Mouse (Mus musculus): ENCODE data around the gene Slc29a3. TPM values are rescaled to one million over a fixed set of nuclear protein-coding genes. Genes with fewer than 3 reads are reported as not detected.

The Slc29a3 gene
- 6.6 and 8.0 TPM in 2 replicates for polyA plus RNA-seq (2015; fragmentation: Nextera tagmentation; extraction: Ambion mirVana)

DNA sequence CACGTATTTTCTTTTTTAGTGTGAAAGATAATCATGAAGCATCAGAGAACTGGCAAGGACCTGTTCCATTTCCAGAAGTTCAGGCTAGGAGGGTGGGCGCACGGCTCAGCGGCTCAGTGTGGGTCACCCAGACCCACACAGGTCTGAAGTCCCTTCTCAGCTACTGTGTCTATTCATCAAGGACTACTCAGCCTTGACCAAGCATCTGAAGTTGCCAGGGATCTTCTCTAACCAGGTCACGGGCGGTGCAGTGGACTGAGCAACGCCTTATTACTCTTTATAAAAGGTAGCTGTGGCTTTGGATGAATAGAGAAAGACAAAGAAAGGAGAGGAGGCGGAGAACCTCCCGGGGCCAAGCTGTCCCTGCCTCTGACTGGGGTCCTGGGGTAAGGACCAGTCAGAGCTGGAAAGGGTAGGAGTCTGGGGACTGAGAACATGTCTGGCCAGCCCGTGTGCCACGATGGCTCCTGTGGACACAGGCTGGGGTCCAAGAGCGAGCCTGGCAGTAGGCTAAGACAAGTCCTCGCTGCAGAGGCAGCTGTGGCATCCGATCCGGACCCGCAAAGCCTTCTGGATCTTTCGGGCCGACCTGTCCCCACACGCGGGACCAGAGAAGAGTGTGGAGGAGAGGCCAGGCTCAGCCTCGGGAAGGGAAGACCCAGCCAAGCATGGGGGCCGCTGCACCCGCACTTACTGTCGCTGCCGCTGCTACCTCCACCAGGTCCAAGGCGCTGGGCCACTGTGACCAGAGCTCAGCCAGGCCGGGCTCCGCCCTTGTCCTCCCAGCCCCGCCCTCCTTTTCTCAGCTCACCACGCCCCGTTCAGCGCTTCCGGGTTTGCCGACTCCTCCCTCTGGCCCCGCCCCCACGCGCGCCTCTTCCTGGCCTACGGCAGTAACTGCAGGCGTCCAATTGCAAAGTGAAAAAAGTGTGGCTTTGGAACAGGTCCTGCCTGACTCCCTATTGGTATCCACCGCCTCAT, at the start of gene Slc29a3:
Gene Slc29a3 (minus strand): TSS at position 755 of the 981 bp plus-strand sequence.
- Histone ChIP-seq H3K9ac (ENCODE audit: low read length) (peak within 1 kb of the TSS; percentile 86), H3K4me3 (ENCODE audit: low read length) (peak within 1 kb of the TSS; percentile 61), H3K27ac (ENCODE audit: low read length) (peak within 1 kb of the TSS; percentile 62), H3K4me2 (ENCODE audit: low read depth, low read length) (peak within 1 kb of the TSS; percentile 87), H3K9me3 (replicated peaks; ENCODE audit: control insufficient read depth, low read length) (no peaks in the 10 kb centered on the region), H3K36me3 (ENCODE audit: control insufficient read depth, insufficient read depth) (no peaks in the 10 kb centered on the region), H3K4me1 (ENCODE audit: control insufficient read depth, insufficient read depth, low read length) (peaks cover 11% of the 10 kb centered on the region), H3K27me3 (ENCODE audit: control insufficient read depth, insufficient read depth, low read length) (no peaks in the 10 kb centered on the region)
- 11% methylated on average over 41 of the region's 41 CpGs for WGBS
- ATAC-seq (replicated peaks; ENCODE audit: extremely low read depth, insufficient read depth, low FRiP score), result peak; percentile 97

DNA sequence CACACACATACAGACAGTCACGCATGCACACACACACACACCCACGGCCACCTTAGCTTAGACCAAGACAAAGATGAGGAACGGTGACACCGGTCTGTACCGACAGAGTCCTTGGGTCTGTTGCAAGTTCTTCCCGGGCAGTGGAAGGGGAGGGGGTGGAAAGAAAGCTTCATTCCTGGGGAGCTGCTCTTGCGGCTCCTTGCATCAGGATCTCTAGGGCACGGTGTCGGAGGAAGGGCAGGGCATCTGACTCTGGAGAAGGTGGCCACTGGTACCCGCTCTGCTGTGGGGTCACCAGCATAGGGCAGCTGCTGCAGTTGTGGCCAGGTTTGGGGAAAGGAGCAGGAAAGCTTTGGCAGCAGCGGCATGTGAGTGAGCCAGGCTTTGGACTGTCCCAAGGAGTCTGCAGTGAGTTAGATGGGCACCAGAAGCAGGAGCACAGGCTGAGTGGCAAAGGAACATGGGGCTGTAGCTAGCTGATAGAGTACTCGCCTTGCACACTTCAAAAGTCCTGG, 49.4 kb upstream of the Slc29a3 start:
- H3K4me1 ChIP-seq (ENCODE audit: control insufficient read depth, insufficient read depth, low read length), result peaks cover 79% of the 10 kb centered on the region
- no peak for ATAC-seq (replicated peaks; ENCODE audit: extremely low read depth, insufficient read depth, low FRiP score)
- H3K36me3 ChIP-seq (ENCODE audit: control insufficient read depth, insufficient read depth), result no peaks in the 10 kb centered on the region
- H3K9ac ChIP-seq (ENCODE audit: low read length), result peak overlapping the region; percentile 55; the same call in 1 of the 2 replicates
- no peaks in the 10 kb centered on the region for H3K9me3 ChIP-seq (replicated peaks; ENCODE audit: control insufficient read depth, low read length)
- H3K4me2 ChIP-seq (ENCODE audit: low read depth, low read length), result no peak overlapping the region
- no peaks in the 10 kb centered on the region for H3K27me3 ChIP-seq (ENCODE audit: control insufficient read depth, insufficient read depth, low read length)
- 52% methylated on average over 12 of the region's 12 CpGs for WGBS
- H3K4me3 ChIP-seq (ENCODE audit: low read length), result no peak overlapping the region
- H3K27ac ChIP-seq (ENCODE audit: low read length), result peak overlapping the region; percentile 64

DNA sequence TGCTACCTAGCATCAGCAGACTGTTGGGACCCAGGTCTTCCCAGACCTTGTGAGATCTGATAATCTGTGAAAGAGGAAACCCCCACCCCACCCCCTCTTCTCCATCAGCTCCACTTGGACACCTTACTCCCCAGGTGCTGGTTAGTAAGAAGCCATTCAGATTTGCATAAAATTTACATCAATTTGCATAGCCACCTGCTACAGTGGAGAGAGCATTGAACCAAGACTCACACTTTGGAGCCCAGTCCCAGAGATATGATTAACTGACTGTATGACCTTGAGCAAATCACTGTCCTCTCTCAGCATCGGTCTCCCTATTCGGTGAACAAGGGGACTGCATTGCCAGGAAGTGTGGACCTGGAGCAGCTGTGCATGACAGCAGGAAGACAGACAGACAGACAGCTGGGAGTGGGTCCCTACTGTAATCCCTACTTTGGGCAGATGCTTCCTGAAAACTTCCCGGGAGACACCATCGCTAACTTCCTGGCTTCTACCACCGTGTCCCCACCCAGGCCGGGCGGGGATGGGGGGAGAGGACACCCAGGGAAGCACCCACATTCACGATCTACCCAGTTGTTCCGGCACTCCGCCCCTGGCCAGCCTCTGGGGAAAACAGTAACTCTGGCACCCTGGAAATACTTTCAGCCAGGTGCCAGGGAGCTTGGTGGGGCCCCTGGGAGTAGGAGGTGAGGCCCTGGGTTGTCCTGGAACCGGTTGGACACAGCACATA, 48.7 kb upstream of the Slc29a3 start:
- no peaks in the 10 kb centered on the region for H3K27me3 ChIP-seq (ENCODE audit: control insufficient read depth, insufficient read depth, low read length)
- H3K4me3 ChIP-seq (ENCODE audit: low read length), result no peak overlapping the region
- no peak for ATAC-seq (replicated peaks; ENCODE audit: extremely low read depth, insufficient read depth, low FRiP score)
- H3K27ac ChIP-seq (ENCODE audit: low read length), result peak overlapping the region; percentile 64
- no peaks in the 10 kb centered on the region for H3K9me3 ChIP-seq (replicated peaks; ENCODE audit: control insufficient read depth, low read length)
- peak overlapping the region; percentile 55 for H3K9ac ChIP-seq (ENCODE audit: low read length)
- H3K36me3 ChIP-seq (ENCODE audit: control insufficient read depth, insufficient read depth), result no peaks in the 10 kb centered on the region
- H3K4me1 ChIP-seq (ENCODE audit: control insufficient read depth, insufficient read depth, low read length), result peaks cover 75% of the 10 kb centered on the region
- H3K4me2 ChIP-seq (ENCODE audit: low read depth, low read length), result no peak overlapping the region
- 26% methylated on average over 11 of the region's 11 CpGs for WGBS

DNA sequence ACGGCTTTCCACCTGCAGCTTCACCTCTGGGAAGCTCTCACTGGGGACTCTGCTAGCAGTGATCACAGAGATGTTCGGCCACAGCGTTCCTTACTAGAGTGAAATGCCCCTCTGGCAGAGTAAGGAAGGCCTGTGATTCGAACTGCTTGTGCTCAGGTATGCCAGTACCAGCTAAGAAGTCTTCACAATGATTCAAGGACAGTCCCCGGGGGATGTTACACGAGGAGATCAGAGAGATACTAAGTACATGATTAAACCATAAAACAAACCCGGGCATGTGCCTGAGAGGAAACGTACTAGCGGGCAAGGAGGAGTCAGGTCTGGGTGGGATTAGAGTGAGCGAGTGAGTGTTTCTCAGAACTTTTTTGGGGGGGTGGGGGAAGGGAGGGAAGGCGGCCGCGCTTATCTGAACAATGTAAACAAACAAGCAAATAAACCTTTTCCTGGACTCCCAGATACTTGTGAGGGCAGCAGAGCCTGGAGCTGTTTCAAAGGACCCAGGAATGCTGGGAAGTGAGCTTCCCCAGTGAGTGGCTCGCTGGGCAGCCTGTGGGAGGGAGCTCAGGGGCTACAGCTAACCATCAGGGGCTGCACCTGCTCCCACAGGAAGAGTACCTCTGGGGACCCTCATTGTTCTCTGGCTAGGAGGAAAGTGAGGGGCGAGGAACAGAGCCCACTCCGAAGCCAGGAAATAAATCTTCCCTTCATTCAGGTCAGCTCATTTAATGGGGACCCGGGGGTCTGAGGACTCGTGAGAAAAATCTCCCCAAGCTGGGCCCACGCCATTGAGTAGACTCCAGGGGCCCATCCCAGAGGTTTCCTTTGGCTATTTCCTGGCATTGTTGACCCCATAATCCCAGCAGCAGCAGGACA, 47.9 kb upstream of the Slc29a3 start:
- Histone ChIP-seq H3K27ac (ENCODE audit: low read length) (peak overlapping the region; percentile 48), H3K36me3 (ENCODE audit: control insufficient read depth, insufficient read depth) (no peaks in the 10 kb centered on the region), H3K4me1 (ENCODE audit: control insufficient read depth, insufficient read depth, low read length) (peaks cover 67% of the 10 kb centered on the region), H3K27me3 (ENCODE audit: control insufficient read depth, insufficient read depth, low read length) (no peaks in the 10 kb centered on the region), H3K4me3 (ENCODE audit: low read length) (no peak overlapping the region), H3K9me3 (replicated peaks; ENCODE audit: control insufficient read depth, low read length) (no peaks in the 10 kb centered on the region), H3K4me2 (ENCODE audit: low read depth, low read length) (no peak overlapping the region), H3K9ac (ENCODE audit: low read length) (peak overlapping the region; percentile 26; the same call in 1 of the 2 replicates)
- no peak for ATAC-seq (replicated peaks; ENCODE audit: extremely low read depth, insufficient read depth, low FRiP score)
- WGBS, result 34% methylated on average over 19 of the region's 19 CpGs

DNA sequence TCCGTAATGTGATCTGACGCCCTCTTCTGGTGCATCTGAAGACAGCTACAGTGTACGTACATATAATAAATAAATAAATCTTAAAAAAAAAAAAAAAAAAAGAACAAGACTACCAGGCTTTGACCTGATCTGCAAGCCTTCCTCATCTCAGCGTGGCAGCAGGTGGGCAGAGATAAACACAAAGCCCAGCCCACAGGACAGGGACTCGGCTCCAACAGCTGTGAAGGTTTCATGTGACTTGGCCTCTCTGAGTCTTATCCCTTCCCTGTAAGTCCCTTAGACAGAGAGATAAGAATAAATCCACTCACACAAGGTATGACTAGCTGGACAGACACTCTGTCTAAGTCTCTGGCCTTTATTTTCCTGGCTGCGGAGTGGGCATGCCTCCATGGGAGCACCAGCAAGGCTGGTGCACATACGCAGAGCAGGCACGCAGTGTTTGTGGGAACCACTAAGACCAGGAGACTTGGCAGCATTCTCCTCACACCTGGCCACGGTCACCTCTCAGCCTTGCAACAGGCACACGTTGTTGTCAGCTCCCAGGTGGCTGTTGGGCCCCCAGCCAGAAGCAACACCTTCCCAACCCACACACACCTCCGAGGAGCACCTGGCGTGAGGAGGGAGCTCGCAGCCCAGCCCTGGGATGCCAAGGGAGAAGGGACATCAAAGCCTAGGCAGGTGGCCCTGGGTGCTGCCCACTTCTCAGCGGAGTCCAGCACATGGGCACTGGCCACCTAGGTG, 45.3 kb upstream of the Slc29a3 start:
- WGBS, result 72% methylated on average over 14 of the region's 14 CpGs

DNA sequence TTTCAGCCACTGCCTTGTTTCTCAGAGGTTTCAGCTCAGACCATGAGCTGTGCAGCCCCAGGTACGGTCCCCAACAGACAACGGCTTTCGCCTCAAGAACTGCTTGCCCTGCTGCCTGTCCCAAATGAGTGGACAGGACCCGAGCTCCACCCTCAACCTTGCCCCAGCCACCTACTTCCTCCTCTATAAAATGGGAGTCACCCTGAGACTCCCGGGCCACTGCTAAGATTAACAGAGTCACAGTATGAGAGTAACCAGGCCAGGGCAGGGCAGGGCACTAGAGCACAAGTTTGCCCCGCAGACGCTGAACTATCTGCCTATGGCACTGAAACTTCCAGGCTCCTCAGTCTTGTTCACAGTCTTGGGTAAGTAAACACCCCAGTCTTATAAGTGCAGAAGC, 43.9 kb upstream of the Slc29a3 start:
- no peak overlapping the region for H3K4me3 ChIP-seq (ENCODE audit: low read length)
- no peaks in the 10 kb centered on the region for H3K36me3 ChIP-seq (ENCODE audit: control insufficient read depth, insufficient read depth)
- no peak overlapping the region for H3K27ac ChIP-seq (ENCODE audit: low read length)
- peaks cover 61% of the 10 kb centered on the region for H3K4me1 ChIP-seq (ENCODE audit: control insufficient read depth, insufficient read depth, low read length)
- 70% methylated on average over 7 of the region's 7 CpGs for WGBS
- no peaks in the 10 kb centered on the region for H3K27me3 ChIP-seq (ENCODE audit: control insufficient read depth, insufficient read depth, low read length)
- no peak overlapping the region for H3K9ac ChIP-seq (ENCODE audit: low read length)
- no peak for ATAC-seq (replicated peaks; ENCODE audit: extremely low read depth, insufficient read depth, low FRiP score)
- H3K9me3 ChIP-seq (replicated peaks; ENCODE audit: control insufficient read depth, low read length), result no peaks in the 10 kb centered on the region
- H3K4me2 ChIP-seq (ENCODE audit: low read depth, low read length), result no peak overlapping the region

More for the DNA sequence above, 45.3 kb upstream of the Slc29a3 start:
- no peak for ATAC-seq (replicated peaks; ENCODE audit: extremely low read depth, insufficient read depth, low FRiP score)
- H3K36me3 ChIP-seq (ENCODE audit: control insufficient read depth, insufficient read depth), result no peaks in the 10 kb centered on the region
- H3K9ac ChIP-seq (ENCODE audit: low read length), result no peak overlapping the region
- no peak overlapping the region for H3K4me3 ChIP-seq (ENCODE audit: low read length)
- peaks cover 60% of the 10 kb centered on the region for H3K4me1 ChIP-seq (ENCODE audit: control insufficient read depth, insufficient read depth, low read length)
- no peaks in the 10 kb centered on the region for H3K27me3 ChIP-seq (ENCODE audit: control insufficient read depth, insufficient read depth, low read length)
- H3K4me2 ChIP-seq (ENCODE audit: low read depth, low read length), result no peak overlapping the region
- no peaks in the 10 kb centered on the region for H3K9me3 ChIP-seq (replicated peaks; ENCODE audit: control insufficient read depth, low read length)
- H3K27ac ChIP-seq (ENCODE audit: low read length), result no peak overlapping the region

DNA sequence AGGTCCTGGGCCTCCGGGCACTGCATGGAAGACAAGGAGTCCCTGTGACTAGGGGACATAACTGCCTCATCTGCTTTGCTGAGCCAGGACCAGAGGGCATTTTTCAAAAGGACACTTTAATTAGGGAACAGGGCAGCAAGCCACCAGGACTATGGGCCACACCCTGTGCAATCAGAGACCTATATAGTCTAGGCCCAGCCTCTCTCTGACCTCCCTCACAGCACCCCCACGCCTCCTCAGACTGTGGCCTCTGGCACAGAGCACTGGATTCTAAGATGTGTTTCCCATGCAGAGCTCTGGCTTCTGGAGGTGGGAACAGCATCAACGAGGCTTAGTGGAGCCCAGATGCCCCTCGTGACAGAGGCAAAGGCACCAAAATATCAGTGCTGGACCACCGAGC, 43.4 kb upstream of the Slc29a3 start:
- no peaks in the 10 kb centered on the region for H3K36me3 ChIP-seq (ENCODE audit: control insufficient read depth, insufficient read depth)
- ATAC-seq (replicated peaks; ENCODE audit: extremely low read depth, insufficient read depth, low FRiP score), result no peak
- no peak overlapping the region for H3K4me3 ChIP-seq (ENCODE audit: low read length)
- H3K27ac ChIP-seq (ENCODE audit: low read length), result no peak overlapping the region
- no peak overlapping the region for H3K4me2 ChIP-seq (ENCODE audit: low read depth, low read length)
- H3K4me1 ChIP-seq (ENCODE audit: control insufficient read depth, insufficient read depth, low read length), result peaks cover 57% of the 10 kb centered on the region
- no peak overlapping the region for H3K9ac ChIP-seq (ENCODE audit: low read length)
- no peaks in the 10 kb centered on the region for H3K27me3 ChIP-seq (ENCODE audit: control insufficient read depth, insufficient read depth, low read length)
- no peaks in the 10 kb centered on the region for H3K9me3 ChIP-seq (replicated peaks; ENCODE audit: control insufficient read depth, low read length)
- 54% methylated on average over 5 of the region's 5 CpGs for WGBS

DNA sequence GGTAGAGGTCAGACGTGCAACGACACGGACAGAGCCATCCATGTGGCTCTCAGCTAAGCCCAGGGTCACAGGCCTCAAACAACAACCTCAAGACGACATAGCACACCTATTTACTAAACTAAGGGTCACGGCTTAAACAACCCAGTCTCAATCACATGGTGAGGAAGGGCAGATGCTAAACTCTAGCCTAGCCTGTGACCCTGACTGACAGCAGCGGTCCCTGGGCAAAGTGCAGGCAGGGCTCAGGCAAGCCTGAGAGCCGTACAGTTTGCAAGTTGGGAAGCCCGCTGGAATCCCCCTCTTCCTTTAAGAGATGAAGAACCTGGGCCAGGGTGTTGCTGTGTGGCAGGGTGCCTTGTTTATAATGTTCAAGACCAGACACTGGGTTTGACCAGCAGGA, 42.2 kb upstream of the Slc29a3 start:
- Histone ChIP-seq H3K9me3 (replicated peaks; ENCODE audit: control insufficient read depth, low read length) (no peaks in the 10 kb centered on the region), H3K9ac (ENCODE audit: low read length) (0 out of 2 replicates have a peak overlapping the region, but pooled peaks have one; percentile 39), H3K4me3 (ENCODE audit: low read length) (no peak overlapping the region), H3K4me2 (ENCODE audit: low read depth, low read length) (no peak overlapping the region), H3K27me3 (ENCODE audit: control insufficient read depth, insufficient read depth, low read length) (no peaks in the 10 kb centered on the region), H3K27ac (ENCODE audit: low read length) (peak overlapping the region; percentile 62), H3K4me1 (ENCODE audit: control insufficient read depth, insufficient read depth, low read length) (peaks cover 46% of the 10 kb centered on the region), H3K36me3 (ENCODE audit: control insufficient read depth, insufficient read depth) (no peaks in the 10 kb centered on the region)
- WGBS, result 67% methylated on average over 8 of the region's 8 CpGs
- no peak for ATAC-seq (replicated peaks; ENCODE audit: extremely low read depth, insufficient read depth, low FRiP score)

Data from heart, embryonic 16.5 days (tissue).